ENCODE assay signal across 25 mouse cellular contexts in genomic region chr3:110048152-110048551, GRCm38 (mm10).
DNase-seq lines count a peak whose midpoint lies in the region; ATAC-seq lines count a peak whose summit lies in the region.
"Had no signal": no experiment of that assay in that cellular context is flagged by ENCODE, and none has a peak within 500 bp of the region (broad histone marks: within the 10 kb centered on the region; RNA-seq: fewer than 3 reads in every experiment).

No protein-coding gene starts in this region.

- ATAC-seq in midbrain, embryonic 15.5 days (replicated peaks): no peak
- ATAC-seq in midbrain, embryonic 14.5 days (ENCODE audit: low FRiP score, low TSS enrichment): no peak
- no peak for ATAC-seq in embryonic facial prominence, embryonic 13.5 days (ENCODE audit: insufficient number of reproducible peaks, insufficient read depth, low FRiP score, low TSS enrichment, low read depth)
- no peak for ATAC-seq in limb, embryonic 11.5 days (ENCODE audit: insufficient number of reproducible peaks, low FRiP score, low TSS enrichment, low read depth)
- ATAC-seq: forebrain, postnatal 0 days; intestine, embryonic 16.5 days; liver, postnatal 0 days; lung, postnatal 0 days had no signal

- H3K4me3 ChIP-seq in midbrain, embryonic 15.5 days: no peak overlapping the region
- no peak overlapping the region for H3K4me3 ChIP-seq in midbrain, embryonic 14.5 days (replicated peaks; ENCODE audit: low read depth, low read length)
- H3K4me3 ChIP-seq in embryonic facial prominence, embryonic 13.5 days: no peak overlapping the region
- no peak overlapping the region for H3K4me3 ChIP-seq in limb, embryonic 11.5 days (ENCODE audit: low read depth, low read length)
- H3K4me3 ChIP-seq: embryonic facial prominence, embryonic 15.5 days; heart, embryonic 15.5 days had no signal

- H3K9ac ChIP-seq in midbrain, embryonic 15.5 days: no peak overlapping the region
- H3K9ac ChIP-seq in midbrain, embryonic 14.5 days (replicated peaks; ENCODE audit: low read length): no peak overlapping the region
- no peak overlapping the region for H3K9ac ChIP-seq in embryonic facial prominence, embryonic 13.5 days
- no peak overlapping the region for H3K9ac ChIP-seq in limb, embryonic 11.5 days (ENCODE audit: low read length)
- H3K9ac ChIP-seq: embryonic facial prominence, embryonic 15.5 days; forebrain, postnatal 0 days; heart, embryonic 15.5 days; hindbrain, embryonic 14.5 days; liver, postnatal 0 days had no signal

- 0 out of 2 replicates have a peak overlapping the region, but pooled peaks have one; percentile 8 for H3K27ac ChIP-seq in midbrain, embryonic 15.5 days
- H3K27ac ChIP-seq in midbrain, embryonic 14.5 days (replicated peaks; ENCODE audit: low read depth, low read length): no peak overlapping the region
- H3K27ac ChIP-seq in embryonic facial prominence, embryonic 13.5 days: peak overlapping the region; percentile 41; the same call in 1 of the 2 replicates
- H3K27ac ChIP-seq in limb, embryonic 11.5 days (replicated peaks; ENCODE audit: low read depth, low read length): no peak overlapping the region
- H3K27ac ChIP-seq: embryonic facial prominence, embryonic 15.5 days; heart, embryonic 15.5 days; hindbrain, embryonic 14.5 days; macrophage; stomach, postnatal 0 days had no signal

- no peaks in the 10 kb centered on the region for H3K36me3 ChIP-seq in midbrain, embryonic 15.5 days (replicated peaks)
- H3K36me3 ChIP-seq in midbrain, embryonic 14.5 days (ENCODE audit: control insufficient read depth, insufficient read depth, low read length): no peaks in the 10 kb centered on the region
- H3K36me3 ChIP-seq in embryonic facial prominence, embryonic 13.5 days: no peaks in the 10 kb centered on the region
- no peaks in the 10 kb centered on the region for H3K36me3 ChIP-seq in limb, embryonic 11.5 days (ENCODE audit: control insufficient read depth, insufficient read depth, low read length)
- H3K36me3 ChIP-seq: embryonic facial prominence, embryonic 15.5 days; heart, embryonic 15.5 days had no signal

- H3K4me2 ChIP-seq in midbrain, embryonic 15.5 days: no peak overlapping the region
- no peak overlapping the region for H3K4me2 ChIP-seq in midbrain, embryonic 14.5 days (ENCODE audit: low read length)
- H3K4me2 ChIP-seq in embryonic facial prominence, embryonic 13.5 days: peak overlapping the region; percentile 37
- no peak overlapping the region for H3K4me2 ChIP-seq in limb, embryonic 11.5 days (ENCODE audit: low read depth, severe bottlenecking)
- H3K4me2 ChIP-seq: embryonic facial prominence, embryonic 15.5 days; heart, embryonic 15.5 days; hindbrain, embryonic 14.5 days; liver, embryonic 11.5 days had no signal

- H3K27me3 ChIP-seq in midbrain, embryonic 15.5 days (replicated peaks): no peaks in the 10 kb centered on the region
- no peaks in the 10 kb centered on the region for H3K27me3 ChIP-seq in midbrain, embryonic 14.5 days (ENCODE audit: control insufficient read depth, insufficient read depth, low read length)
- no peaks in the 10 kb centered on the region for H3K27me3 ChIP-seq in embryonic facial prominence, embryonic 13.5 days
- H3K27me3 ChIP-seq in limb, embryonic 11.5 days (ENCODE audit: control insufficient read depth, insufficient read depth, low read length): no peaks in the 10 kb centered on the region
- H3K27me3 ChIP-seq: embryonic facial prominence, embryonic 15.5 days; heart, embryonic 15.5 days had no signal

- no peaks in the 10 kb centered on the region for H3K9me3 ChIP-seq in midbrain, embryonic 15.5 days
- no peaks in the 10 kb centered on the region for H3K9me3 ChIP-seq in midbrain, embryonic 14.5 days (ENCODE audit: control insufficient read depth, low read length)
- H3K9me3 ChIP-seq in embryonic facial prominence, embryonic 13.5 days: no peaks in the 10 kb centered on the region
- H3K9me3 ChIP-seq in limb, embryonic 11.5 days (ENCODE audit: control insufficient read depth, low read length): no peaks in the 10 kb centered on the region
- H3K9me3 ChIP-seq: embryonic facial prominence, embryonic 15.5 days; heart, embryonic 15.5 days had no signal

- WGBS in midbrain, embryonic 15.5 days: 51% methylated on average over 6 of the region's 6 CpGs
- 67% methylated on average over 6 of the region's 6 CpGs for WGBS in midbrain, embryonic 14.5 days
- 15% methylated on average over 6 of the region's 6 CpGs for WGBS in embryonic facial prominence, embryonic 13.5 days
- 30% methylated on average over 6 of the region's 6 CpGs for WGBS in limb, embryonic 11.5 days

- DNase-seq in midbrain, embryonic 14.5 days: no peak
- peak; percentile 45 for DNase-seq in limb, embryonic 11.5 days (ENCODE audit: low spot score)
- no peak for DNase-seq in adrenal gland, adult (ENCODE audit: inconsistent age in 2 of 2, low spot score in 1 of 2)
- DNase-seq in urinary bladder, postnatal 36 days (ENCODE audit: low spot score in 2 of 2): no peak
- DNase-seq in gastrocnemius, postnatal 4 days (ENCODE audit: low spot score in 2 of 2): no peak
- DNase-seq: adrenal gland, adult 8-10 months; cerebellum, adult 18-20 months; cerebellum, postnatal 14 days; forebrain, postnatal 0 days; gastrocnemius, postnatal 36 days; heart, postnatal 36 days; kidney, postnatal 25 days; liver, postnatal 0 days; right cerebral cortex, adult 18-20 months; thymus, adult 2 months had no signal

- no peaks in the 10 kb centered on the region; the same call in 1 of the 2 replicates for H3K4me1 ChIP-seq in midbrain, embryonic 15.5 days
- no peaks in the 10 kb centered on the region for H3K4me1 ChIP-seq in midbrain, embryonic 14.5 days (ENCODE audit: control insufficient read depth, insufficient read depth, low read length)
- peaks cover 8% of the 10 kb centered on the region for H3K4me1 ChIP-seq in embryonic facial prominence, embryonic 13.5 days
- H3K4me1 ChIP-seq in limb, embryonic 11.5 days (ENCODE audit: control insufficient read depth, insufficient read depth, low read length): no peaks in the 10 kb centered on the region
- H3K4me1 ChIP-seq: embryonic facial prominence, embryonic 15.5 days; heart, embryonic 15.5 days had no signal

Comparison
In these comparisons a context has a peak if more than half of its experiments do, and no peak if none do; other contexts are left out.
1. H3K27ac ChIP-seq: peak in midbrain, embryonic 15.5 days (single experiment) and embryonic facial prominence, embryonic 13.5 days (single experiment); none in midbrain, embryonic 14.5 days (single experiment) and limb, embryonic 11.5 days (single experiment).